Mouse (Mus musculus) left cerebral cortex, postnatal 36 days (tissue): ENCODE measurements around the gene Cacna1a. TPM values are rescaled to one million over a fixed set of nuclear protein-coding genes. Genes with fewer than 3 reads are reported as not detected.

Source experiments
- total RNA-seq, 2 experiments: library from RNA; stranded (reverse); gene quantifications; 2 replicates each; pipeline ENCODE4 v1.2.3; 2021

The Cacna1a gene
- total RNA-seq, 2 experiments from 2014 or later, result 219 to 272 TPM

Other genes starting within 250 kb of the Cacna1a start
- gene Cc2d1a, start 240.5 kb upstream of the Cacna1a start, total RNA-seq, result 10 to 100 TPM; 51.1 to 53.6 TPM
- 1 to 10 TPM; 1.7 to 2.1 TPM for gene 4930432K21Rik, start 240.4 kb upstream of the Cacna1a start, total RNA-seq
- 1 to 10 TPM; 3.7 to 3.9 TPM for gene Nanos3, start 203.2 kb upstream of the Cacna1a start, total RNA-seq
- 10 to 100 TPM; 12.5 to 16.9 TPM for gene Zswim4, start 151.4 kb upstream of the Cacna1a start, total RNA-seq
- gene D8Ertd738e, start 138.7 kb upstream of the Cacna1a start, total RNA-seq, result 100 to 1,000 TPM; 113 to 146 TPM
- 10 to 100 TPM; 14.4 to 15.9 TPM for gene Mri1, start 131.1 kb upstream of the Cacna1a start, total RNA-seq
- gene Ccdc130, start 118.1 kb upstream of the Cacna1a start, total RNA-seq, result 10 to 100 TPM; 23.1 to 28.2 TPM